Mouse (Mus musculus) G1E-ER4 (cell line): ENCODE measurements at regions not wholly inside any gene's neighbourhood (a gene's known extent, or its start where the extent isn't known, plus 50 kb on each side); places are given as distances from the start of the nearest gene placed in this dataset.

Experiments
- GATA1 ChIP-seq: IDR thresholded peaks from one replicate; pipeline ENCODE4 v1.8.0; 2012; ENCODE audit warnings: low read length, inconsistent platforms

DNA sequence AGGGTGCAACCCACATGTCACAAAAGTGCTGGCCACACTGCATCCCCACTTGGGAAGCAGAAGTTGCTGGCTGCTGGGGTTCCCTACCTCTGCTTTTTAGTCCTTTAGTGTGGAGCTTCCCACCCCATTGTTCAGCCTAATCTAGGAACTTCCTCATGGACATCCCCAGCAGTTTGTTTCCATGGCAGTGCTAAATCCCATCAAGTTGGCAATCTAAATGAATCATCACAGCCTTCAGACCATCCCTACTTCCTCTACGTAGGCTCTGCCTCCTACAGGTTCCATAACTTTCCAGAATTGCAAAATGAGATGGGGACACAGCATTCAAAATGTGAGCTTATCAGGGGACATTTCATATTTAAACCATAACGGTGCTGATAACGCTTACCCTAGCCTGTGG lies 90.6 kb upstream of the Abca1 start:
- no peak for TF ChIP-seq GATA1

DNA sequence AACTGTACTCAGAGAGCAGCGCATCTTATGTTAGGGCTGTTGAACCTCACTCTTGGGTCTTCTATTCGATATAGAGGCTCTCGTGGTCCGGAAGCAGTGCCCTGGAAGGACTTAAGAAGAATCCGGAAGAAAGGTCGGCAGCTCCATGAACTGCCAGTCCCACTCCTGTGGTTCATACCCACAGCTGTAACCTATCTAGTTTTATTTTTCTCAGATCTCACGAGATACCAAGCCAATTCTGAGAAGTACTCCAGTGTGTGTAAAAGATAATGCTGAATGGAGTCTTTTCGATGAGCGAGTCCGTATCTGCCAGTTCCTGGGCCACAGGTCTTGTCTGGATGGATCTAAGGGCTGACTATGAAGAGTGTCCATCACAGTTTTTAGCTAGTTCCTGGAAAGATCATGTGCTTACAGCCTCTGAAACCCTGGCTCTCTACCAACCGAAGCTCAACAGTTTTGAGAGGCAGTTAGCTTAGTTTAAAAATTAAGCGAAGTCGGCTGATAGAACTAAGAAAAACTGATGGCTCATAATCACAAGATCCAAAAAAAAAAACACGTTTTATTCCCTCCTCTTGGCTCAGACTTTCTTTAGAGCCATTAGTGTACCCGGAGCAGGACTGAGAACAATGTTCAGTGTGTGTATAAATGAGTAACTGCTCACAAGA lies 86.5 kb upstream of the Abca1 start:
- TF ChIP-seq GATA1: peak; percentile 93

DNA sequence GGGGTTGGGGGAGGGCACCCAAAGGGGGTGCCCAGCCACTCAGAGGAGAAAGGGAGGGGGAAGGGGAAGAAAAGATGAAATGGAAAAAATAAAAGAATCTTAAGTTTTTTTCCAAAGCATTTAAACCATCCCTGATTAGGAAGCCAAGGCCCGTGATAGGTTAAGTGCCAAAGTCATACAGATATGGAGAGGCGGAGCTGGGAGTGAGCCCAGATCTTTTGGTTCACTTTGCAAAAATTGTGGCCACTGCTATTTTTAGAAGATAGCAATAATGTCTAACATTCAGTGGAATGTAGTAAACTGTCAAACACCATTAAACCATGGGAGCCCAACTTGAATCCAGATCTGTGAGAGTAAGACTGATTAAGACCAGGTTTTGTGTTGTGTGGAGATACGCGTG lies 85.9 kb upstream of the Abca1 start:
- no peak for TF ChIP-seq GATA1

DNA sequence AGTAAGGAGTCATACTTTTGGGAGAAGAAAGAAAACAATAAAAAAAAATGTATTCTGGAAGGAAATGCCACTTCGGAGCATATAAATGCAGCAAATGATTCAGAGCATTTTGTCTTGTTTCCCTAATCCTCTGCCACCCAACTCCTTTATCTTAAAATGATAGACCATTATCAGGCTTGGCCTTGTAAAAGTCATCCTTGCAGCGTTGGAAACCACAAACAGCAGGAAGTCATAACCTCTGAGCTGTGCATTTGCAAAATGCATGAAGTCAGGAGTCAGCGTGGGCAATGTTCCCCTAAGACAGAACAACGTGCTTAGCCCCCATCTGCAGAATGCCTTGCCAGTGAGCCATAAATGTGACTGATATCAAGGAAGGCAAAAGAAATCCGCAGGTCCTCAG lies 80.2 kb upstream of the Abca1 start:
- peak; percentile 84 for TF ChIP-seq GATA1

DNA sequence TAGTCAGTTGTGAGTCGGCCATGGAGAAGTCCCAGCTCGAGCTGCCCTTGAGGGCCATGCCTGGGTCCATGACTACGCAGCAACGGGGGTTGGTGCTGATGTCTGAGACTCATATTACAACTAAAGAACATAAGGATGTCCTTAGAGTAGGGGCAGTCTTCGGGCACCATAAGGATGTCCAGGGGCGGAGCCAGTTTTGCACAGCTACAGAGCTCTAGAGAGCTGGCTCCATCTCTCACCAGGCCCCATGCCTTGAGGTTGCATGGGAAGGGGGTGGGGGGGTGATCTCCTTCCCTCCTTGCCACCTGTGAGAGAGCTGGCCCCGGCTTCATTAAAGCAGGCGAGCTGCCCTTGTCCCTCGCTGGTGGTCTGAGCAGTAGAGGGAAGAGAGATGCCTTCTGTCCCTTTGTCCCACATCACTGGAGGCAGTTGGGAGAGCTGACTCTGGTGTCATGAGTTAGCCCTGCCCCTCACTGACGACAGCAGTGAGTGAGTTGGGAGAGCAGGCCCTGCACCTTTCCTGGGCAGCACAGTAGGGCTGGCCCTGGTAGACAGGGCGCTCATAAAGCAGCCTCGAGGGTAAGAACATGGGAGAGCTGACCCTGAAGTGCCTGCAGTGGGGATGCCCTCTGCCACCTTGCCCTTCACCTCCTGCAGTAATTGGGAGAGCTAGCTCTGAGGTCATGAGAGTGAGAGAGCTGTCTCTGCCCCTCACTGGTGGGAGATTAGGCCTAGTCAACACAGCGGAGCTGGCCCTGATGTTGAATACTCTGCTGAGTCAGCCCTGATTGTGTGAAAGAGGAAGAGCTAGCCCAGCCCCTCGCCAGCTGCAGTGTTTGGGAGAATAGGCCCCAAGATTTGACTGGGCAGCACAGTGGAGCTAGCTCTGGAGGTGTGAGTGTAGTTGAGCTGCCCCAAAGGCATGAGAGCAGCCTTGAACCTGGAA lies 78.9 kb upstream of the Abca1 start:
- no peak for TF ChIP-seq GATA1

DNA sequence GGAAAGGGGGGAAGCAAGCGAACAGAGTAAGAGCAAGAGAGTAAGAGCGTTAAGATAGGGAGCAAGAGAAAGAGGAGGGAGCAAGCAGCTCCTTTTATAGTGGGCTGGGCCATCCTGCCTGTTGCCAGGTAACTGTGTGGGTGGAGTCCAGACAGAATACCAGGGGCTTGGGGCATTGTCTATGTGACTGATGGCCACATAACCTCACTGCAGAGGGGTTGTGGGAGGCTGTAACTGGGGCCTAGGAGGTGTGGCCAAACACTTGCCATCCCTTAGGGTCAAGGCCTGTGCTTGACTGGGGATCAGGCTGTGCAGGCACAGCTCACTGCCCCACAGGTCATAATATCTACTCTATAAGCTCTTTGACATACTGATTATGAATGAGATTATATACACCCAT lies 76.2 kb upstream of the Abca1 start:
- TF ChIP-seq GATA1: no peak

DNA sequence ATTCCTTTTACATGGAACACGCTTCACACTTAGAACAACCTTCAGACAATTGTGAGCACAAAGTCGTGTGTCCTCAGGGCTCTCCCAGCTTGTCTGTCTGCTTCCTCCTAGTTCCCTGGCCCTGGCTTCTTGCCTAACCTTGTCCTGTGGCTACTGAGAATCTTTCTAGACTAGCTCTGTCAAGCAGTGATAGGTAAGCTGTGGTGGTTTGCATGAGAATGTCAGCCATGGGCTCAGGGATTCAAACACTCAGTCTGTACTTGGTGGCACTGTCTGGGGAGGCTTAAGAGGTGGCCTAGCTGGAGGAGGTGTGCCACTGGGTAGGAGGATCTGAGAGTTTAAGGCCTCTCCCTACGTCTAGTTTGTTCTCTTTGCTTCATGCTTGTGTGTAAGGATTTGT lies 72.7 kb upstream of the Abca1 start:
- no peak for TF ChIP-seq GATA1

DNA sequence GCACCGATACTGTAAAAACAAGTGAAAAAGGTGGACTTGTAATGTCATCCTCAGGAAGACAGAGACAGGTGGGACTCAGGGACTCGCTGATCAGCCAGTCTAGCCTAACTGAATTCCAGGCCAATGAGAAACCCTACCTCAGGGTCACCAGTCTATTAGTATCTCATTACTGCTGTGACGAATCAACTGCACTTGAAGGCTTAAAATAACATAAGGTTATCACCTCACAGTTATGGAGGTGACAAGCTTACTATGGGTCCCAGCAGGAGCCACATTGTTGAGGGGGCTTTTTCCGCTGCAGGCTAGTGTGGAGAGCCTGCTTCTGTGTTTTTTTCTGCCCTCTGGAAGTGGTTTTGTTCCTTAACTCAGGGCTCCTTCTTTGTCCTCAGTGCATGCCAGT lies 72.2 kb upstream of the Abca1 start:
- TF ChIP-seq GATA1: no peak

DNA sequence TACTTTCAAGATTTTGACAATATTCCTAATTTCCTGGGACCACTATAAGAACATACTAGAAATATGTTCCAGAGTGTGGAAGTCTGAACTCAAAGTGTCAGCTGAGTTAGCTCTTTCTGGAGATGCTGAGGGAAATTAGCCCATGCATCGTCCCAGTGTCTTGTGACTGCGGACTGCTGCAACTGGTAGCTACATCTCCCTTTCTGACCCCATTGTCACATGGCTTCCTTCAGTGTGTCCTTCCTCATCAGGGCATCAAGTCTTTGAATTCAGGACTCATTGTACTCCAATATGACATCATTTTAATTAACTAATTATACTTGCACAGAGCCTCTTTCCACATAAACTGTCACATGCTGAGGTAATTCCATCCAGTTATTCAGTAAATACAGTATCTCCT lies 71.4 kb upstream of the Abca1 start:
- TF ChIP-seq GATA1: no peak

DNA sequence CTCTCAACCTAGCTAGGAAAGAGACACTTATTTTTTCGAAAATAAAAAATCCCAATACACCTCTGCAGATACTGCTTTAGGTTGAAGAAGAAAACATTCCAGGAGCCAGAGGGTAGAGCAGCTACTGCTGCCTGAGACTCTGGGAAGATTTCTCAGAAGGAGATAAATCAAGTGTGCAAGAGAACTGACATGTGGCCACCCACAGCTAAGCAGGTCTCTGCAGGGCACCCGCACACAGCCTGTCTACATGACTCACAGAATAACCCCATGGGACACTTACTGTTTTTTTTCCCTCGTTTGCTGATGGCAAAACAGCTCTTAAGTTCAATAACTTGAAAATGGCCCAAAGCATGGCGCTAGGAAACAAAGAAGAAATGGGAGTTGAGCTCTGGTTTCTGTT lies 68.7 kb upstream of the Abca1 start:
- no peak for TF ChIP-seq GATA1

DNA sequence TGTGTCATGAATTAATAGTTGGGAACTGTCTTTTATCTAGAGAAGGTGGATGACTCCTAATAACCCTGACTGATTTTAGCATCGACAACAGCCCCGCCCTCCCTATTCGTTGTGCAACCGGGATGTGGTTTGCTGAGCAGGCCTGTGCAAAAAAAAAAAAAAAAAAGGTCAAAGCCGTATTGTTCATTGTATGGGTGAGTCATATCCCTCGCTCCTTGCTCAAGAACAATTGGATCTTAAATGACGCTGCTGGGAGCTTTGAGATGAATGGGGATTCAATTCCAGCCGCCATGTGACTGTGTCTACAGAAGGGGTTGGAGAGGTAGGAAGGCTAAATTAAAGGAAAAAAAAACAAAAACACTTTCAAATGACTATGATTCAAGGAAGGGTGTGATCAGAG lies 68.1 kb upstream of the Abca1 start:
- TF ChIP-seq GATA1: no peak

DNA sequence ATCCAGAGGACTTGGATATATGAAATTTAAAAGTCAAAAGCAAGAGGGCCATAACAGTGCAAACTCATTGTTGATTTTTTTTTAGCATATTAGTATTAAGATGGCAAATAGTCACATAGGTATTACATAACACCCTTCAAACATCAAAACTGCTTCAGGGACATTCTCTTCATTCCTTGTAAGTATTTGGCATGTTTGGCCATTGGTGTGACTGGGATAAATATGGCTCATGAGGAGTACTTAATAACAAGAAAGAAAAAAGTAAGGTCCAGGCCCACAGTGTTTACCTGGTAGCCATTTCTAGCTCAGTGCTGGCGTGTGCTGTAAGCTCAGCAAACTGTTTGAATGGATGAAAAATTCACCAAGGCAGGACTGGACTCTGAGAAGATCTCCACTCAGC lies 67.4 kb upstream of the Abca1 start:
- TF ChIP-seq GATA1: no peak

DNA sequence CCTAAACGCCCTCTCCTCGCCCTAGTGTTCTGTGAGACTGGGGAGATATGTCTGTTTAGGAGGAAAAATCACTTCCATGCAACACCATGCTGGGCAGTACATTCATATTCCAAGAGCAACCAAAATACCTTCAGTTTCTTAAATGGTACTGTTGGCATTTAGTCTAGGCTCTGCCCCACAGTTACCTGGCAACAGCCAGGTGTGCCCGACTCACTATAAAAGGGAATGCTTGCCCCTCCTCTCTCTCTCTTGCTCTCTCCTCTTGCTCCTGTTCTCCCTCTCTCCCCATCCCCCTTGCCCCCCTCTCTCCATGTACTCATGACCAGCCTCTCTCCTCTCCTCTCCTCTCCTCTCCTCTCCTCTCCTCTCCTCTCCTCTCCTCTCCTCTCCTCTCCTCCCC lies 66.7 kb upstream of the Abca1 start:
- TF ChIP-seq GATA1: no peak

DNA sequence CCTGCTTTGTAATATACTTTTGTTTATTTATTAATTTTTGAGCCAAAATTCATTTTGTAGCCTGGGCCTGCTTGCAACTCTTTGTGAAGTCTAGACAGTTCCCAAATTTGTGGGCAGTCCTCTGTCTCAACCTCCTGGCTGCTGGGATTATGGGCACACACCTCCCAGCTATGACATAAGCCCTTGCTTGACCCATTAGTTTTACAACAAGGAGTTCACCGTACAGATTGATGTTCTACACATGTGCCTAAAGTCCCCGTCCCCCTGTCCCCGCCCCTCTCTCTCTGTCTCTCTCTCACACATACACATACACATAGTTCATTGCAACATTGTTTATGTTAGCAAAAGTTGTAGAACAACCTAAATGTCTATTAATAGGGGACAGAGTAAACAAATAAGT lies 63.7 kb upstream of the Abca1 start:
- TF ChIP-seq GATA1: no peak

DNA sequence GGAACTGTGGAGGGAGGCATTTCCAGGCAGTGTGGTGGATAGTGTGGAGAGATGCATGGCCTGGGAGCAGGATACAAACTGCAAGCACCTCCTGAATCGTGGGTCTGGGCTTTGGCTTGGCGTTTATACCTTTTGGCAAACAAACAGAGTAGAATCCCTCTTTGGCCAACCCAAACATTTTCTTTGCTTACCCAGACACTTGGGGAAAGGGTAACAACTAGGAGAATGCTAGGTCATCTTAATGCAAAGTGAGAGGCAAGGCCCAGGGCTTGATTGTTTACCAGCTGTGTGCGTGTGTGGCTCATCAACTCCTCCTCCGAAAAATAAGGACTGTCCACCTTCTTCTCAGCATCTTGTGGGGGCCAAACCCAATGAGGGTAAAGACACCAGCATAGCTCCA lies 61.1 kb upstream of the Abca1 start:
- no peak for TF ChIP-seq GATA1

DNA sequence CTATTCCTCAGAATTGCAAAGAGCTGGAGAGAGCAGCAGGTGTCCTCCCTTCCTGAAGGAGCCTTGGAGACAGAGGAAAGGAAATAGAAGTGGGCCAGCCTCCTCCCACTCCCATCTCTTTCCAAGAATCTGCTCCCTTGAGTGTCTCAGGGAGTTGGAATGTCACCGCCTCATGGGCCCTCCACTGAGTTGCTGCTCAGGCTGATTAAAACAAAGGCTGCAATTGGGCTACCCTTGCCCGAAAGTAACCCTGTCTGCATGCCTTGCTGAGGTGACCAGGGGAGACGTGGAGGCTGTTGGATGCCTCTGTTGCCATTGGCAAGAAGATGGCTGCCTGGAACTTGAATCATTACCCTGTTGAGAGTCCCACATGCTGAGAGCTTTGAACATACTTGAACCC lies 59.7 kb upstream of the Abca1 start:
- no peak for TF ChIP-seq GATA1

DNA sequence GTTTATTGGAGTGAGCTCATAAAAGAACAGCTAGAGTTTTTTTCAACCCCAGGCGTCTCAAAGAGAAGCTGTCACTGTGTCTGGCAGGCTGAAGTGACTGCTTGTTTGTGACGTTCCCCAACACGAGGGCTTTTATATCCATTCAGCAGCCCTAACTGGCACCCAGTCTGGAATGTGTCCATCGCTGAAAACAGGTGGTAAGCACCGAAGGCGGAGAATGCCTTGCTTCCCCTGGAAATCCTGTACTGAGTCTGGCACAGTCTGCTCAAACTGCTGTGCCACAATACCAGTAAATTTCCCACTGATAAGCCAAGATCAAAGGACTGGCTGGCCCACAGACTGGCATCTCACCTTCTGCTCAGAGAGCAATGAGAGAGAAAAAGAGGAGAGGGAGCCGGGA lies 59.1 kb upstream of the Abca1 start:
- TF ChIP-seq GATA1: no peak
